Mouse (Mus musculus): ENCODE data around the gene Gtpbp2. TPM values are rescaled to one million over a fixed set of nuclear protein-coding genes. Genes with fewer than 3 reads are reported as not detected.

The Gtpbp2 gene
- polyA plus RNA-seq (2015; fragmentation: Nextera tagmentation; extraction: Ambion mirVana), result 41.0 and 41.4 TPM in 2 replicates

DNA sequence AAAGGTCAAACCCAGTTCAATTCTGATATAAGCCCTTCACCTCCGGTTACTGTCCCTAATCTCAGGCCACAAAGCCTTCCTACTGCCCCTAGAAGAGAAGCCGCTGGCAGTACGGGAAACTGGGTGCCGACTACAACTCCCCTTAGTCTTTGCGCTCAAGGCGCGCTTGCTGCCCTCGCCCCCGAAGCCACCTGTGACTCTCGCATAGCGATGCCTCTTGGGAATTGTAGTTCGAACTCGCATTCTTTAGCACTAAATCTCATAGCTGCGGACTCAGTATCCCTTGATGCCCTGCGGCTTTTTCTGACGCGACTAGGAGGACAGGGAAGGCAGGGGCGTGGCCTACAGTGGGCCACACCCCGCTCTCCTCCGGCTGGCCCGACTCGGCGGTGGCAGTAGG lies at the start of gene Gtpbp2:
Gtpbp2 (plus strand) TSS at position 347 of the 400 bp plus-strand sequence.

DNA sequence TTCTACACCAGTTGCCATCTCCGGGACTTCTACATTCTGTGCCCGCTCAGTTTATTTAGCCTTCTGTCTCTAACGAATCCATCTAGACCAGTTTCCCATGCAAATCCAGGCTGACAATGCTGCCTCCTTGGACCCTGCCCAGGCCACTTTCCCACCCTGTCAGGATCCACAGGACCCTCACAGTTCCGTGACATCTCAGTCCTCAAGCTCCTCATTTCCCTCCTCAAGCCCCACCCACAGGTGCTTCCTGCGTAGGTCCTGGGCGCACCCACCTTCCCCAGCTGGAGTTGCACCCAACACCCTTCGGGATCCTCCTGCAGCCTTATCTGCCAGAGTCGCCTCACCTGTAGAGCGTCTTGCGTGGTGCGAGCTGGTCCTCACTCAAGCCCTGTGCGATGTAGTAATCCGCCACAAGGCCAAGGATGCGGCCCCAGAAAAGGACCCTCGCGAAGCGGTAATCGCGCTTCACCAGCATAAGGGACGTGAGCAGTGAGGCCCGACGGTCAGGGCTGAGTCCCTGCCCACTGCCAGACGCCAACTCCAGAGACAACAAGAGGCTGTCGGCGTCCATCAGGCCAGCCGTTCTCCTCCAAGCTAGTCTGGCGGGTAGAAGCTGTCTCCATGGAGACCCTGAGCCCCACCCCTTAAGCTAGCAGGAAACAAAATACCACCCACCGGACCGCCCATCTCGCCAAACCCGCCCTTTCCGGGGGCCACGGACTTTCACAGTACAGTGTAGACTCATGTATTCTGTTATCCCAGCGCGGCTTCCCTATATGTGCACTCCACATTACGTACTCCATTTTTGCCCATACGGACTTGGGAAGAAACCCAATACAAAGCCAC lies 17.0 kb upstream of the Gtpbp2 start, which contains the start of gene Rsph9:
Rsph9 (minus strand) TSS at position 639 of the 846 bp plus-strand sequence.

DNA sequence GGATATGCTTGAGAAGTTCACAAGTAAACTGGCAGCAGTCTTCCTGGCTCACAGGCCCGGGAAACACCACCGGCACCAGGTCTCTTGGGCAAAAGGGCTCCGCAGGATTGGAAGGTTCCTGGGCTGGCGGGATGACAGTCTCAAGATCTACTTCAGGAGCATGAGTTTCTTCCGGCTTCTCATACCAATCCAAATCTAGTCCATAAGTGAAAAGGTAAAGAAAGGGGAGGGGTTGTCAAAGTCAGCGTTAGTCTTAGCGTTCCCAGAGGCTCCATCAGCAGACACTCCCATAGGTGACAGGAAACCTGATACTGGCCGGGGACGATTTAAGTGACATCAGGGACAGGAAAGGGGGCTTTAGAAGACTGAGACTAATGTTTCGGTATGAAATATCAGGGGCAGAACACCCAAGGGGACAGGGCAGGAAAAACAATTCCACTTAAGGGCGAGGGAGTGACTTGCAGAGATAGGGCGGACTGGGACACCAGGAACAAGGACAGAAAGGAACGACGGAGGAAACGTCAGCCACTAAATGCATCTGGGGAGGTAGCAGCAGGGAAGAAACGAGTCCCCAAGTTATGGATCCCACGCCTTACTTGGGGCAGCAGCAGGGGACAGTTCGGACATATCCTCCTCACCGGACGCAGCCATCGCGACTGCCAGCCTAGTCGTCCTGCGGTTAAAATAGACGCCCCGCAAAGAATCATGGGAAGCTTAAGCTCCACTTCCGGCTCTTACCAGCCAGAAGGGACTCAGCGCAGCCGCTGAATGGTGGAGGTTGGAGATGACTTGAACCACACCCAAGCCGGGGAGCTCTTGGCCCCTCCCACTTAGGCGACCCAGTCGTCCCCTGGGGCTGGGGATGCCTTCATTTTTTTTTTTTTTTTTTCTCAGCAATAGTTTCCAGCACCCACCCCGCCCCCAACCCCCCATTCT lies 7.7 kb upstream of the Gtpbp2 start, which contains the start of gene Mad2l1bp:
Mad2l1bp (minus strand) TSS at position 707 of the 936 bp plus-strand sequence.

DNA sequence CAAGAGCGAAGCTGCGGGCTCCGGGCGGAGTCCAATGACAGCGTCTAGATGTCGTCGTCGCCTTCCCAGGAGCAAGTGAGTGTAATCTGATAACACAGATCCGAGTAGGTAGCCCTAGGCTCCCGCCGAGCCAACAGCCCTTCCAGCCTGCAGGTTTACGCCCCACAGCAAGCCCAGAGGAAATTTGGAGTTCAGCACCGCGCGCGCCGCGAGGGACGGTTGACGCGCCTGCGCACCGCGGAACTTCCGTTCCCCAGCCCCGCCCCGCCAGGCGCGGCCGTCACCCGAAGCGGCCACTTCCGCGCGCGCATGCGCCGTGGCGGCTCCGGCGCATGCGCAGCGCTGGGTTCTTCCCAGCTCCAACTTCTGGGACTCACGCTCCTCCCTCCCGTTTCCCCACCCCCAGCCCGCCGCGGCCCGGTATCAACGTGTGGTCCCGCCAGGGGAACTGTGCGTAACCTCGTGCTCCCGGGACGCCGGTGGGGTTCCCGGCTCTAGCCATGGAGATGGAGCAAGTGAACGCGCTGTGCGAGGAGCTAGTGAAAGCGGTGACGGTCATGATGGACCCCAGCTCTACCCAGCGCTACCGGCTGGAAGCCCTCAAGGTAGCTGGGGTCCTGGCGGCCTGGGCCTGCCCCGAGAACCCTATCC lies 41.7 kb downstream of the Gtpbp2 start, which contains the start of the genes Polh and Xpo5:
Polh (minus strand) TSS at position 225 of the 651 bp plus-strand sequence.
Xpo5 (plus strand) TSS at position 362 of the 651 bp plus-strand sequence.

Other genes with a start within 250 kb of the Gtpbp2 start
- 4.3 and 5.8 TPM in 2 replicates for gene Vegfa, start 128.7 kb upstream of the Gtpbp2 start, polyA plus RNA-seq (2015; fragmentation: Nextera tagmentation; extraction: Ambion mirVana)
- gene Mrps18a, start 50.0 kb upstream of the Gtpbp2 start, polyA plus RNA-seq (2015; fragmentation: Nextera tagmentation; extraction: Ambion mirVana), result 77.6 and 81.4 TPM in 2 replicates
- gene Rsph9, start 16.8 kb upstream of the Gtpbp2 start, polyA plus RNA-seq (2015; fragmentation: Nextera tagmentation; extraction: Ambion mirVana), result 2.0 and 2.7 TPM in 2 replicates
- gene Mad2l1bp, start 7.5 kb upstream of the Gtpbp2 start, polyA plus RNA-seq (2015; fragmentation: Nextera tagmentation; extraction: Ambion mirVana), result 42.7 and 48.3 TPM in 2 replicates
- gene Polh, start 41.6 kb downstream of the Gtpbp2 start, polyA plus RNA-seq (2015; fragmentation: Nextera tagmentation; extraction: Ambion mirVana), result 21.5 and 23.3 TPM in 2 replicates
- gene Xpo5, start 41.8 kb downstream of the Gtpbp2 start, polyA plus RNA-seq (2015; fragmentation: Nextera tagmentation; extraction: Ambion mirVana), result 17.3 and 18.1 TPM in 2 replicates
- gene Polr1c, start 87.0 kb downstream of the Gtpbp2 start, polyA plus RNA-seq (2015; fragmentation: Nextera tagmentation; extraction: Ambion mirVana), result 51.1 and 52.9 TPM in 2 replicates
- 57.2 and 72.5 TPM in 2 replicates for gene Yipf3, start 87.0 kb downstream of the Gtpbp2 start, polyA plus RNA-seq (2015; fragmentation: Nextera tagmentation; extraction: Ambion mirVana)
- 0.12 and 0.13 TPM in 2 replicates for gene Lrrc73, start 92.5 kb downstream of the Gtpbp2 start, polyA plus RNA-seq (2015; fragmentation: Nextera tagmentation; extraction: Ambion mirVana)
- 12.8 and 13.7 TPM in 2 replicates for gene Tjap1, start 122.0 kb downstream of the Gtpbp2 start, polyA plus RNA-seq (2015; fragmentation: Nextera tagmentation; extraction: Ambion mirVana)
- gene Dlk2, start 136.4 kb downstream of the Gtpbp2 start, polyA plus RNA-seq (2015; fragmentation: Nextera tagmentation; extraction: Ambion mirVana), result 0.11 and 0.14 TPM in 2 replicates
- gene Abcc10, start 167.3 kb downstream of the Gtpbp2 start, polyA plus RNA-seq (2015; fragmentation: Nextera tagmentation; extraction: Ambion mirVana), result 2.1 and 2.7 TPM in 2 replicates
- 2.9 and 3.3 TPM in 2 replicates for gene Zfp318, start 222.7 kb downstream of the Gtpbp2 start, polyA plus RNA-seq (2015; fragmentation: Nextera tagmentation; extraction: Ambion mirVana)

Measured in spleen, postnatal 0 days (tissue).